Mouse (Mus musculus) liver, adult 2 months (tissue): ENCODE measurements around the gene Stmn1.

Source experiments
- CTCF ChIP-seq: fragments of 200-500 bp; IDR thresholded peaks from 2 replicates; pipeline ENCODE4 v1.5.1; 2011; ENCODE audit warnings: low read depth, low read length, control low read depth
- POLR2A ChIP-seq: fragments of 200-500 bp; IDR thresholded peaks from 2 replicates; pipeline ENCODE4 v1.6.1; 2011; ENCODE audit warnings: low read length, control low read depth; ENCODE audit not compliant: insufficient read depth; ENCODE audit errors: extremely low read depth

DNA sequence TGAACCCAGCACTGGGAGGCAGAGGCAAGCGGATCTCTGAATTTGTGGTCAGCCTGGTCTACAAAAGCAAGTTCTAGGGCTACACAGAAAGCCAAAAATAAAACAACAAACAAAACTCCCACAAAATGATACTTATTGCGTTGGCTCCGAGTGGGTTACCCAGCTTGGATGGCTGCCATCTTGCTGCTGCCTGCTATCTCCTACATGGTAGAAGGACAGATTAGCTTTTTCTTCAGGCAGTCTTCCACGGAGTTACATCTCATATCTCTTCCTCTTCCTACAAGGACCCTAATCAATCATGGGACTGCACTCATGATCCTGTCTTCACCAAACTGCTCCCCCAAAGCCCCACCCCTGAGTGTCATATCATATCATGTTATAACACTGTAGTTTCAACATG is 28.2 kb upstream of the Stmn1 start:
- TF ChIP-seq CTCF = no peak
- TF ChIP-seq POLR2A = no peak
